Comparison of ENCODE assay signal across 7 mouse cellular contexts in genomic region chr1:134494428-134495215, GRCm38 (mm10). TPM values are rescaled to one million over a fixed set of nuclear protein-coding genes. Genes with fewer than 3 reads are reported as not detected.
DNase-seq lines count a peak whose midpoint lies in the region; ATAC-seq and TF ChIP-seq lines count a peak whose summit lies in the region.

Rabif (plus strand) TSS chr1:134494648.

- peaks cover 10% of the 10 kb centered on the region for H3K36me3 ChIP-seq in embryonic facial prominence, embryonic 12.5 days
- no peaks in the 10 kb centered on the region; the same call in 1 of the 2 replicates for H3K36me3 ChIP-seq in kidney, adult 2 months (ENCODE audit: control insufficient read depth, insufficient read depth, low read length)
- H3K36me3 ChIP-seq in limb, embryonic 12.5 days = peaks cover 24% of the 10 kb centered on the region
- H3K36me3 ChIP-seq in midbrain, embryonic 15.5 days (replicated peaks) = peaks cover 8% of the 10 kb centered on the region; the same call in 1 of the 2 replicates
- 0 out of 2 replicates have a peak, but pooled peaks cover 4% of the 10 kb centered on the region for H3K36me3 ChIP-seq in spleen, adult 2 months (ENCODE audit: control insufficient read depth, insufficient read depth, low read length)

- peak within 1 kb of the TSS; percentile 73 for H3K4me3 ChIP-seq in embryonic facial prominence, embryonic 12.5 days
- peak within 1 kb of the TSS; percentile 85 for H3K4me3 ChIP-seq in kidney, adult 2 months (ENCODE audit: insufficient read depth, low read depth, low read length)
- peak within 1 kb of the TSS; percentile 72 for H3K4me3 ChIP-seq in limb, embryonic 12.5 days (replicated peaks)
- peak within 1 kb of the TSS; percentile 54 for H3K4me3 ChIP-seq in midbrain, embryonic 15.5 days
- peak within 1 kb of the TSS; percentile 82 for H3K4me3 ChIP-seq in spleen, adult 2 months (ENCODE audit: extremely low read depth, insufficient read depth, insufficient read length)

- H3K27ac ChIP-seq in embryonic facial prominence, embryonic 12.5 days = peak within 1 kb of the TSS; percentile 94
- H3K27ac ChIP-seq in kidney, adult 2 months (ENCODE audit: insufficient read depth, low read depth, low read length) = peak within 1 kb of the TSS; percentile 91
- peak within 1 kb of the TSS; percentile 92 for H3K27ac ChIP-seq in limb, embryonic 12.5 days
- H3K27ac ChIP-seq in midbrain, embryonic 15.5 days = peak within 1 kb of the TSS; percentile 92
- peak within 1 kb of the TSS; percentile 98 for H3K27ac ChIP-seq in spleen, adult 2 months (ENCODE audit: insufficient read depth, low read length)

- peak within 1 kb of the TSS; percentile 55 for H3K4me2 ChIP-seq in embryonic facial prominence, embryonic 12.5 days (replicated peaks)
- peak within 1 kb of the TSS; percentile 64 for H3K4me2 ChIP-seq in limb, embryonic 12.5 days
- peak within 1 kb of the TSS; percentile 73 for H3K4me2 ChIP-seq in midbrain, embryonic 15.5 days

- TF ChIP-seq POLR2A in kidney, adult 2 months (IDR thresholded peaks at IDR 0.05; ENCODE audit: low read depth, low read length) = peak; percentile 78
- peak; percentile 75 for TF ChIP-seq POLR2A in spleen, adult 2 months (IDR thresholded peaks at IDR 0.05; ENCODE audit: low read depth, low read length)

- TF ChIP-seq CTCF in kidney, adult 2 months (conservative IDR thresholded peaks at IDR 0.05; ENCODE audit: insufficient read depth, insufficient read length, low read depth, low read length) = peak; percentile 51
- TF ChIP-seq CTCF in spleen, adult 2 months (IDR thresholded peaks at IDR 0.05; ENCODE audit: extremely low read depth, insufficient read depth, insufficient read length, insufficient replicate concordance) = peak; percentile 8; the same call in 1 of the 2 replicates

- no peaks in the 10 kb centered on the region for H3K9me3 ChIP-seq in embryonic facial prominence, embryonic 12.5 days
- no peaks in the 10 kb centered on the region for H3K9me3 ChIP-seq in limb, embryonic 12.5 days
- no peaks in the 10 kb centered on the region for H3K9me3 ChIP-seq in midbrain, embryonic 15.5 days

- ATAC-seq in embryonic facial prominence, embryonic 12.5 days (ENCODE audit: insufficient number of reproducible peaks, insufficient read depth, low FRiP score, low TSS enrichment) = peak; percentile 98
- ATAC-seq in limb, embryonic 12.5 days (ENCODE audit: insufficient number of reproducible peaks, insufficient read depth, low FRiP score, low TSS enrichment, low read depth) = peak; percentile 97
- peak; percentile 99 for ATAC-seq in midbrain, embryonic 15.5 days (replicated peaks)

- H3K27me3 ChIP-seq in embryonic facial prominence, embryonic 12.5 days = no peaks in the 10 kb centered on the region
- H3K27me3 ChIP-seq in kidney, adult 2 months (replicated peaks; ENCODE audit: control insufficient read depth, insufficient read depth, low read length) = no peaks in the 10 kb centered on the region
- H3K27me3 ChIP-seq in limb, embryonic 12.5 days = no peaks in the 10 kb centered on the region
- H3K27me3 ChIP-seq in midbrain, embryonic 15.5 days (replicated peaks) = no peaks in the 10 kb centered on the region
- no peaks in the 10 kb centered on the region for H3K27me3 ChIP-seq in spleen, adult 2 months (ENCODE audit: control insufficient read depth, insufficient read depth, low read length)

- peak; percentile 99 for DNase-seq in adrenal gland, postnatal 25 days
- DNase-seq in heart, adult 18-20 months = peak; percentile 98 to 99
- DNase-seq in kidney, adult 2 months = peak; percentile 99
- peak; percentile 96 to 99 for DNase-seq in spleen, adult 2 months (ENCODE audit: low read depth in 1 of 2, low spot score in 2 of 2)

- peak within 1 kb of the TSS; percentile 62 for H3K9ac ChIP-seq in embryonic facial prominence, embryonic 12.5 days
- peak within 1 kb of the TSS; percentile 64 for H3K9ac ChIP-seq in limb, embryonic 12.5 days (replicated peaks)
- H3K9ac ChIP-seq in midbrain, embryonic 15.5 days = peak within 1 kb of the TSS; percentile 55

- under 1% methylated on average over 58 of the region's 58 CpGs for WGBS in embryonic facial prominence, embryonic 12.5 days
- WGBS in kidney, adult 2 months = under 1% methylated on average over 58 of the region's 58 CpGs
- under 1% methylated on average over 58 of the region's 58 CpGs for WGBS in limb, embryonic 12.5 days
- under 1% methylated on average over 58 of the region's 58 CpGs for WGBS in midbrain, embryonic 15.5 days
- WGBS in spleen, adult 2 months = under 1% methylated on average over 57 of the region's 58 CpGs

- H3K4me1 ChIP-seq in embryonic facial prominence, embryonic 12.5 days = peaks cover 9% of the 10 kb centered on the region; the same call in 1 of the 2 replicates
- peaks cover 6% of the 10 kb centered on the region for H3K4me1 ChIP-seq in kidney, adult 2 months (ENCODE audit: control insufficient read depth, insufficient read depth, low read length)
- peaks cover 14% of the 10 kb centered on the region for H3K4me1 ChIP-seq in limb, embryonic 12.5 days (replicated peaks)
- peaks cover 17% of the 10 kb centered on the region for H3K4me1 ChIP-seq in midbrain, embryonic 15.5 days
- peaks cover 2% of the 10 kb centered on the region; the same call in 1 of the 2 replicates for H3K4me1 ChIP-seq in spleen, adult 2 months (ENCODE audit: control insufficient read depth, insufficient read depth, insufficient read length)

RNA-seq across cellular contexts. Expression of gene Rabif, which starts in this region (rescaled TPM):
- total RNA-seq in adrenal gland, postnatal 25 days (2021) = 34.1 and 38.4 TPM in 2 replicates
- 38.4 TPM in 2 replicates for polyA plus RNA-seq in embryonic facial prominence, embryonic 12.5 days (2016; fragmentation: Nextera tagmentation; extraction: Ambion mirVana)
- 1 to 10 TPM; 8.0 to 9.7 TPM for total RNA-seq in heart, adult 18-20 months (2021)
- 16.1 and 17.9 TPM in 2 replicates for polyA plus RNA-seq in kidney, adult 2 months (2012; rRNA removed)
- polyA plus RNA-seq in limb, embryonic 12.5 days (2016; fragmentation: Nextera tagmentation; extraction: Ambion mirVana) = 32.6 and 34.1 TPM in 2 replicates
- 69.5 and 70.7 TPM in 2 replicates for polyA plus RNA-seq in midbrain, embryonic 15.5 days (2015; fragmentation: Nextera tagmentation; extraction: Ambion mirVana)
- 8.6 and 9.4 TPM in 2 replicates for polyA plus RNA-seq in spleen, adult 2 months (2012; rRNA removed)

Comparison
In these comparisons a context has a peak if more than half of its experiments do, and no peak if none do; other contexts are left out.
1. Peak in every context shown above with its lines: DNase-seq, ATAC-seq, H3K4me3 ChIP-seq and H3K27ac ChIP-seq.